Mouse (Mus musculus) neural tube, embryonic 14.5 days (tissue): Measurements from ENCODE around the gene Rpl22l1. TPM values are rescaled to one million over a fixed set of nuclear protein-coding genes. Genes with fewer than 3 reads are reported as not detected.

Source experiments
- ATAC-seq: fragments of 200-750 bp; cut with Nextera tagmentation; 2 replicates; pipeline ENCODE4 v1.8.0; 2017; ENCODE audit warnings: low read depth, mild to moderate bottlenecking, moderate TSS enrichment, moderate library complexity
- H3K27ac ChIP-seq: fragments of 300-500 bp; sonication (generic); 2 replicates; pipeline ENCODE4 v1.5.1; 2014; ENCODE audit warnings: low read depth, mild to moderate bottlenecking, control low read depth, low read length, moderate library complexity, mixed read lengths
- H3K27me3 ChIP-seq: fragments of 300-500 bp; sonication (generic); 2 replicates; pipeline ENCODE4 v1.6.1; 2014; ENCODE audit warnings: low read length; ENCODE audit not compliant: control insufficient read depth, insufficient read depth
- H3K36me3 ChIP-seq: fragments of 300-500 bp; sonication (generic); 2 replicates; pipeline ENCODE4 v1.6.1; 2014; ENCODE audit warnings: low read length, mixed read lengths; ENCODE audit not compliant: control insufficient read depth, insufficient read depth
- H3K4me1 ChIP-seq: fragments of 300-500 bp; sonication (generic); 2 replicates; pipeline ENCODE4 v1.6.1; 2014; ENCODE audit warnings: low read length; ENCODE audit not compliant: control insufficient read depth, insufficient read depth
- H3K4me2 ChIP-seq: fragments of 300-500 bp; sonication (generic); 2 replicates; pipeline ENCODE4 v1.6.1; 2014; ENCODE audit warnings: mild to moderate bottlenecking, low read depth, low read length, control low read depth
- H3K4me3 ChIP-seq: fragments of 300-500 bp; sonication (generic); 2 replicates; pipeline ENCODE4 v1.5.1; 2014; ENCODE audit warnings: low read depth, low read length, control low read depth, mixed read lengths
- H3K9ac ChIP-seq: fragments of 300-500 bp; sonication (generic); replicated peaks from 2 replicates; pipeline ENCODE4 v1.6.1; 2014; ENCODE audit warnings: low read depth, mild to moderate bottlenecking, control low read depth, low read length, mixed read lengths
- H3K9me3 ChIP-seq: fragments of 300-500 bp; sonication (generic); 2 replicates; pipeline ENCODE4 v1.6.1; 2016; ENCODE audit warnings: low read length; ENCODE audit not compliant: control insufficient read depth
- WGBS: fragments of 180-500 bp; shearing (Covaris S2); extraction: QIAGEN DNeasy Blood & Tissue Kit; methylation state at CpG from one replicate; pipeline ENCODE4 v1.1.7; 2014; 5-methylcytosine and 5-hydroxymethylcytosine counted together
- polyA plus RNA-seq: library from polyadenylated mRNA; unstranded; fragments of >200 nt; fragmentation: Nextera tagmentation; extraction: Ambion mirVana; gene quantifications from 2 replicates; pipeline ENCODE4 v1.2.1, GENCODE M21; 2014

The Rpl22l1 gene
- polyA plus RNA-seq, 1 experiment from 2014 or later = 256 TPM

GRCm38 (mm10) chr3:28780511-28780910 is 24.7 kb upstream of the Rpl22l1 start:
- Histone ChIP-seq H3K4me1 (no peaks in the 10 kb centered on the region), H3K27me3 (no peaks in the 10 kb centered on the region), H3K4me2 (peak overlapping the region; percentile 97), H3K9ac (no peak overlapping the region), H3K4me3 (peak overlapping the region; percentile 77), H3K36me3 (no peaks in the 10 kb centered on the region), H3K27ac (no peak overlapping the region), H3K9me3 (no peaks in the 10 kb centered on the region)
- WGBS = 79% methylated on average over 9 of the region's 9 CpGs
- peak; percentile 32; the same call in 1 of the 2 replicates for ATAC-seq

- peak; percentile 99 for ATAC-seq
- H3K9ac ChIP-seq = peak within 1 kb of the TSS; percentile 66
- H3K27me3 ChIP-seq = no peaks in the 10 kb centered on the region
- peak within 1 kb of the TSS; percentile 97 for H3K4me2 ChIP-seq
- no peaks in the 10 kb centered on the region for H3K9me3 ChIP-seq
- 4% methylated on average over 19 of the region's 46 CpGs for WGBS
- no peaks in the 10 kb centered on the region for H3K36me3 ChIP-seq
- H3K4me3 ChIP-seq = peak within 1 kb of the TSS; percentile 77
- no peaks in the 10 kb centered on the region for H3K4me1 ChIP-seq
- H3K27ac ChIP-seq = no peak within 1 kb of the TSS
These were observed 24.2 kb upstream of the Rpl22l1 start, which contains the start of gene Eif5a2 for GRCm38 (mm10) chr3:28780994-28781393. Gene Eif5a2 (plus strand): TSS chr3:28781276.

GRCm38 (mm10) chr3:28781422-28781821 is 23.8 kb upstream of the Rpl22l1 start:
- 0% methylated on average over 27 of the region's 41 CpGs for WGBS
- no peak overlapping the region for H3K27ac ChIP-seq
- no peaks in the 10 kb centered on the region for H3K27me3 ChIP-seq
- no peaks in the 10 kb centered on the region for H3K36me3 ChIP-seq
- no peaks in the 10 kb centered on the region for H3K9me3 ChIP-seq
- ATAC-seq = no peak
- peak overlapping the region; percentile 97 for H3K4me2 ChIP-seq
- H3K4me1 ChIP-seq = no peaks in the 10 kb centered on the region
- peak overlapping the region; percentile 77 for H3K4me3 ChIP-seq
- peak overlapping the region; percentile 66 for H3K9ac ChIP-seq

GRCm38 (mm10) chr3:28781848-28782247 is 23.4 kb upstream of the Rpl22l1 start:
- no peaks in the 10 kb centered on the region for H3K4me1 ChIP-seq
- WGBS = 17% methylated on average over 14 of the region's 14 CpGs
- peak overlapping the region; percentile 77 for H3K4me3 ChIP-seq
- H3K9ac ChIP-seq = peak overlapping the region; percentile 66
- ATAC-seq = no peak
- no peaks in the 10 kb centered on the region for H3K36me3 ChIP-seq
- H3K9me3 ChIP-seq = no peaks in the 10 kb centered on the region
- H3K4me2 ChIP-seq = peak overlapping the region; percentile 97
- H3K27me3 ChIP-seq = no peaks in the 10 kb centered on the region
- H3K27ac ChIP-seq = no peak overlapping the region

GRCm38 (mm10) chr3:28784176-28784575 is 21.1 kb upstream of the Rpl22l1 start:
- Histone ChIP-seq H3K36me3 (no peaks in the 10 kb centered on the region), H3K27ac (no peak overlapping the region), H3K4me1 (no peaks in the 10 kb centered on the region), H3K27me3 (no peaks in the 10 kb centered on the region), H3K9me3 (no peaks in the 10 kb centered on the region), H3K4me2 (no peak overlapping the region), H3K4me3 (no peak overlapping the region), H3K9ac (no peak overlapping the region)
- no peak for ATAC-seq
- 81% methylated on average over 2 of the region's 2 CpGs for WGBS

GRCm38 (mm10) chr3:28794835-28795234 is 10.4 kb upstream of the Rpl22l1 start:
- Histone ChIP-seq H3K27me3 (no peaks in the 10 kb centered on the region), H3K4me3 (no peak overlapping the region), H3K27ac (no peak overlapping the region), H3K4me1 (no peaks in the 10 kb centered on the region), H3K36me3 (no peaks in the 10 kb centered on the region), H3K4me2 (no peak overlapping the region), H3K9ac (no peak overlapping the region), H3K9me3 (no peaks in the 10 kb centered on the region)
- no peak for ATAC-seq
- 92% methylated on average over 7 of the region's 7 CpGs for WGBS

- Histone ChIP-seq H3K9me3 (no peaks in the 10 kb centered on the region), H3K4me3 (no peak overlapping the region), H3K9ac (no peak overlapping the region), H3K4me1 (peaks cover 9% of the 10 kb centered on the region), H3K4me2 (no peak overlapping the region), H3K27me3 (no peaks in the 10 kb centered on the region), H3K27ac (no peak overlapping the region), H3K36me3 (0 out of 2 replicates have a peak, but pooled peaks cover 4% of the 10 kb centered on the region)
- 93% methylated on average over 4 of the region's 4 CpGs for WGBS
- no peak for ATAC-seq
These were observed 2.9 kb downstream of the Rpl22l1 start for GRCm38 (mm10) chr3:28808039-28808643.

GRCm38 (mm10) chr3:28811441-28811840 is 6.2 kb downstream of the Rpl22l1 start:
- 0 out of 2 replicates have a peak, but pooled peaks cover 4% of the 10 kb centered on the region for H3K36me3 ChIP-seq
- WGBS = 83% methylated on average over 4 of the region's 4 CpGs
- no peaks in the 10 kb centered on the region for H3K27me3 ChIP-seq
- no peak for ATAC-seq
- H3K27ac ChIP-seq = no peak overlapping the region
- H3K4me1 ChIP-seq = peaks cover 5% of the 10 kb centered on the region
- H3K4me3 ChIP-seq = no peak overlapping the region
- no peak overlapping the region for H3K4me2 ChIP-seq
- H3K9ac ChIP-seq = no peak overlapping the region
- no peaks in the 10 kb centered on the region for H3K9me3 ChIP-seq

GRCm38 (mm10) chr3:28814361-28814760 is 9.1 kb downstream of the Rpl22l1 start:
- Histone ChIP-seq H3K4me1 (no peaks in the 10 kb centered on the region), H3K36me3 (no peaks in the 10 kb centered on the region), H3K27me3 (no peaks in the 10 kb centered on the region), H3K9me3 (no peaks in the 10 kb centered on the region), H3K9ac (no peak overlapping the region), H3K4me3 (no peak overlapping the region), H3K4me2 (no peak overlapping the region), H3K27ac (no peak overlapping the region)
- WGBS = 14% methylated on average over 4 of the region's 4 CpGs
- ATAC-seq = peak; percentile 44; the same call in 1 of the 2 replicates
